Mouse (Mus musculus) embryonic facial prominence, embryonic 14.5 days (tissue): Measurements from ENCODE around the gene Pik3r6. TPM values are rescaled to one million over a fixed set of nuclear protein-coding genes. Genes with fewer than 3 reads are reported as not detected.

Source experiments
- ATAC-seq: fragments of 200-750 bp; cut with Nextera tagmentation; 2 replicates; pipeline ENCODE4 v1.8.0; 2017; ENCODE audit warnings: low read depth, moderate number of reproducible peaks, moderate TSS enrichment
- DNase-seq: peaks from one replicate; pipeline ENCODE4 v3.0.0-alpha.2; 2015; ENCODE audit warnings: low spot score
- H3K27ac ChIP-seq: fragments of 300-500 bp; sonication (generic); replicated peaks from 2 replicates; pipeline ENCODE4 v1.5.1; 2014; ENCODE audit warnings: low read depth, mild to moderate bottlenecking, low read length, moderate library complexity
- H3K27me3 ChIP-seq: fragments of 300-500 bp; sonication (generic); replicated peaks from 2 replicates; pipeline ENCODE4 v1.6.1; 2014; ENCODE audit warnings: low read length; ENCODE audit not compliant: control insufficient read depth, insufficient read depth
- H3K36me3 ChIP-seq: fragments of 300-500 bp; sonication (generic); 2 replicates; pipeline ENCODE4 v1.6.1; 2014; ENCODE audit warnings: low read length, mixed read lengths; ENCODE audit not compliant: control insufficient read depth, insufficient read depth
- H3K4me1 ChIP-seq: fragments of 300-500 bp; sonication (generic); 2 replicates; pipeline ENCODE4 v1.6.1; 2014; ENCODE audit warnings: antibody characterized with exemption, low read length; ENCODE audit not compliant: control insufficient read depth, insufficient read depth
- H3K4me2 ChIP-seq: fragments of 300-500 bp; sonication (generic); 2 replicates; pipeline ENCODE4 v1.6.1; 2014; ENCODE audit warnings: low read depth, mild to moderate bottlenecking, low read length, moderate library complexity, mixed read lengths
- H3K4me3 ChIP-seq: fragments of 300-500 bp; sonication (generic); 2 replicates; pipeline ENCODE4 v1.5.1; 2014; ENCODE audit warnings: low read depth, mild to moderate bottlenecking, low read length
- H3K9ac ChIP-seq: fragments of 300-500 bp; sonication (generic); 2 replicates; pipeline ENCODE4 v1.6.1; 2014; ENCODE audit warnings: low read depth, mild to moderate bottlenecking, low read length, moderate library complexity, mixed read lengths
- H3K9me3 ChIP-seq: fragments of 300-500 bp; sonication (generic); 2 replicates; pipeline ENCODE4 v1.6.1; 2016; ENCODE audit warnings: low read length; ENCODE audit not compliant: control insufficient read depth
- WGBS: fragments of 180-500 bp; shearing (Covaris S2); extraction: QIAGEN DNeasy Blood & Tissue Kit; methylation state at CpG from one replicate; pipeline ENCODE4 v1.1.7; 2014; 5-methylcytosine and 5-hydroxymethylcytosine counted together
- polyA plus RNA-seq: library from polyadenylated mRNA; unstranded; fragments of >200 nt; fragmentation: Nextera tagmentation; extraction: Ambion mirVana; gene quantifications from 2 replicates; pipeline ENCODE4 v1.2.1, GENCODE M21; 2014

The Pik3r6 gene
- polyA plus RNA-seq, 1 experiment from 2014 or later, result 2.8 TPM

DNA sequence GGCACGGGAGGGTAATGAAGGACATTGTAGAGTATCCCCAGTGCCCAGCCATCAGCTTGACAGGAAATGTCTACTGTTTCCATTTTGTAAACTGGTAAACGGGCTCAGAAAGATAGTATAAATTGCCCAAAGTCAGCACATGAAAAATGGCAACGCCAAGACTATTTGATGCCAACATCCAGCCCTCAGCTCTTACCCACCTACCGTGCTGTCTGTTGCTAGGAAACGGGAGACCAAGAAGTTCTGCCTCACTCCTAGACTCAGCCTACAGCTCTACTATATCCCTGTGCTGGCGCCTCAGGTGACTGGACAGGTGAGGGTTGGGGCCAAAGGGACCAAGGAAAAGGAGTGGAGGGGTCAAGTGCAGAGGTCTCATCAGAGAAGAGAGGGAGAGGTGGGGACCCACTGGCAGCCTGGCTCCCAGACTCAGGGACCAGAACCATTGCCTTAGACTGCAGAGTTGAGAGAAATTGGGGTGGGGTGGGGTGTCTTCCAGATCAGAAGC is 31.2 kb downstream of the Pik3r6 start:
- Histone ChIP-seq H3K27ac (no peak overlapping the region), H3K9me3 (no peaks in the 10 kb centered on the region), H3K36me3 (no peaks in the 10 kb centered on the region), H3K4me2 (no peak overlapping the region), H3K4me1 (no peaks in the 10 kb centered on the region), H3K27me3 (no peaks in the 10 kb centered on the region), H3K9ac (no peak overlapping the region), H3K4me3 (no peak overlapping the region)
- DNase-seq (no peak), ATAC-seq (no peak)
- WGBS, result 82% methylated on average over 6 of the region's 6 CpGs

DNA sequence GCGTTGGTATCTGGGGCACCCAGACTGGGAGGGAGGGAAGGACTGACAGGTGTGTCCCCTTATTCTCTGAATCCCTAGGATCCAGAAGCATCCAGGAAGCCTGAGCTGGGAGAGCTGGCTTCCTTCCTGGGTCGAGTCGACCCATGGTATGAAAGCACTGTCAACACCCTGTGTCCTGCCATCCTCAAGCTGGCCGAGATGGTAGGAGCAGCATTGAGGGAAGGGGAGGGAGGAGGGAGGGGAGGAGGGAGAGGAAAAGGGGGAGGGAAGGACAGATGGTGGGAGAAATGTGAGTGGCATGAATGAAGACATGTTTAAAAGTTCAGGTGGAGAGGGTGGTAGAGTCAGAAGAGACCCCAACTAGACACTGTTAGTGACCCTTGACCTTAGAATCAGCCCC is 33.2 kb downstream of the Pik3r6 start:
- no peaks in the 10 kb centered on the region for H3K9me3 ChIP-seq
- ATAC-seq, result no peak
- H3K4me2 ChIP-seq, result peak overlapping the region; percentile 18; the same call in 1 of the 2 replicates

DNA sequence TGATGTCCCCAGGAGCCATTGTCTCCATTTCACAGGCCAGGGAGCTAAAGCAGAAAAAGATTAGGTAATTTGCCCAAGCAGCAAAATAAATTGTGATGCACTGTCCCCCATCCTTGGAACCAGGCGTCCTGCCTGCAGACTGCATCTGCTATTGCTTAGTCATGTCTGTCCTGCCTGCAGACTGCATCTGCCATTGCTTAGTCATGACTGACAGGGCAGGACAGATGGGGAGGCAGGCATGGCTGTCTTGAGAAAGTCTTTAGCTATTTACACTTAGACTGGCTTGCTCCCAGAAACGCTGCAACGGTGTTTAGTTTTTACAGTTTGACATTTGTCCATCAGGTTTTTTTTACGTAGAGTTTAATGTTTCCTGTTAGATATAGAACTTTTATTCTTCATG is 33.6 kb downstream of the Pik3r6 start:
- Histone ChIP-seq H3K4me1 (no peaks in the 10 kb centered on the region), H3K4me3 (no peak overlapping the region), H3K9ac (no peak overlapping the region), H3K27me3 (no peaks in the 10 kb centered on the region), H3K36me3 (no peaks in the 10 kb centered on the region), H3K27ac (no peak overlapping the region), H3K4me2 (peak overlapping the region; percentile 18; the same call in 1 of the 2 replicates), H3K9me3 (no peaks in the 10 kb centered on the region)
- 32% methylated on average over 4 of the region's 4 CpGs for WGBS
- peak; percentile 68 for DNase-seq
- ATAC-seq, result no peak

More for the DNA sequence above, 33.2 kb downstream of the Pik3r6 start:
- no peaks in the 10 kb centered on the region for H3K27me3 ChIP-seq
- H3K27ac ChIP-seq, result no peak overlapping the region
- WGBS, result 56% methylated on average over 4 of the region's 4 CpGs
- H3K9ac ChIP-seq, result no peak overlapping the region
- H3K4me3 ChIP-seq, result no peak overlapping the region
- H3K4me1 ChIP-seq, result no peaks in the 10 kb centered on the region
- no peak for DNase-seq
- H3K36me3 ChIP-seq, result no peaks in the 10 kb centered on the region

DNA sequence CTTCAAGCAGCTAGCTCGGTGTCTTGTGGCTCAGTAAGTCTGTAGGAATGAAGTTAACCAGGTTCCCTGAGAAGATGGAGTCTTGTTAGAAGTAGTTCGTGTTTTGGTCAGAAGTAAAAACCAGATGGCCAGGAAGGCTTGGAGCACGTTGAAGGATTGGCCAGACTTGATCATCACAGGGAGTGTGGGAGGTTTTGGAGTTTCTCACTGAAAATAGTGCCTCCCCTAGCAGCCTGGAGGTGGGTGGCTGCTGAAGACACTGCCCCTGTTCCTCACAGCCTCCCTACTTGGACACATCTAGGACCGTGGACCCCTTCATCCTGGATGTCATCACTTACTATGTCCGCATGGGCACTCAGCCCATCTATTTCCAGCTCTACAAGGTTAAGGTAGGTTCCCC is 36.8 kb downstream of the Pik3r6 start:
- H3K9me3 ChIP-seq, result no peaks in the 10 kb centered on the region
- no peaks in the 10 kb centered on the region for H3K36me3 ChIP-seq
- no peak overlapping the region for H3K4me3 ChIP-seq
- H3K27ac ChIP-seq, result no peak overlapping the region
- no peak overlapping the region for H3K9ac ChIP-seq
- no peak for ATAC-seq
- 63% methylated on average over 5 of the region's 5 CpGs for WGBS
- DNase-seq, result no peak
- H3K27me3 ChIP-seq, result no peaks in the 10 kb centered on the region
- no peaks in the 10 kb centered on the region for H3K4me1 ChIP-seq
- no peak overlapping the region for H3K4me2 ChIP-seq

DNA sequence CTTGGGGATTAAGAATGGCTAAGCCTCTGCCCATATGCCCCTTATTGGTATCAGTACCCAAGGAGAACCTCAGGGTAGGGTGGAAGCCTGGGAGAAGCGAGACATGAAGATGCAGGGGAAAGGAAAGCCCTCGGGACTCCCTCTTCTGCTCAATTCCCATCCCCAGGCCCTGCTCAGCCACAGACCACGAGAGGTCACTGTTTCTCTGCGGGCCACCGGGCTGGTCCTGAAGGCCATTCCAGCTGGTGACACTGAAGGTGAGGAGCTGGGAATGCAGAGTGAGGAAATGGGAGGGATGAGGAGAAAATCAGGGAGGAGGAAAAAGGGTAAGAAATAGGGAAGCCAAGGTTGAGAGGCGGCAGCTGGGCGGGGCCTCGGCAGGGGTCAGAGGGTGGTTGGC is 41.7 kb downstream of the Pik3r6 start:
- no peaks in the 10 kb centered on the region for H3K27me3 ChIP-seq
- no peak overlapping the region for H3K27ac ChIP-seq
- H3K9me3 ChIP-seq, result no peaks in the 10 kb centered on the region
- no peak overlapping the region for H3K4me3 ChIP-seq
- WGBS, result 16% methylated on average over 8 of the region's 8 CpGs
- no peaks in the 10 kb centered on the region for H3K36me3 ChIP-seq
- ATAC-seq (no peak), DNase-seq (no peak)
- no peak overlapping the region for H3K9ac ChIP-seq
- H3K4me2 ChIP-seq, result no peak overlapping the region
- H3K4me1 ChIP-seq, result no peaks in the 10 kb centered on the region

DNA sequence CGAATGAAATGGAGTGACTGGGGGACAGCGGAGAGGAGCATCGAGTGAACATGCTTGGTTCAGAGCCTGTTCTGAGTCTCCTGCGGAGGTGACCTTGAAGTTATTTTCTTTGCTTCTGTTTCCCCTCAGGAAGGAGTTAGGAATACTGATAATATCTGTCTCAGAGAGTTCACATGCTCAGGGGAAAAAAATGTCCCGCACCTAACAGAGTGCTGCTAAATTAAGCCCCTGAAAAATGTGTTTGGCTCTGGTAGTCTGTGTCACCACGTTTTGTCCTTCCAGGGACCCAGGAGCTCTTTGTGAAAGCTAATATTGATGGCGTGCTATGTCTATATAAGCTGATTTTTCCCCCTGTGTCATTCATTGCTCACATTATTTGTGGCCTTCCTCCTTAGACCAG is 42.4 kb downstream of the Pik3r6 start:
- H3K4me2 ChIP-seq, result no peak overlapping the region
- no peak overlapping the region for H3K27ac ChIP-seq
- no peak overlapping the region for H3K4me3 ChIP-seq
- no peak overlapping the region for H3K9ac ChIP-seq
- DNase-seq (no peak), ATAC-seq (no peak)
- H3K27me3 ChIP-seq, result no peaks in the 10 kb centered on the region
- no peaks in the 10 kb centered on the region for H3K36me3 ChIP-seq
- 46% methylated on average over 7 of the region's 7 CpGs for WGBS
- H3K4me1 ChIP-seq, result no peaks in the 10 kb centered on the region
- no peaks in the 10 kb centered on the region for H3K9me3 ChIP-seq

DNA sequence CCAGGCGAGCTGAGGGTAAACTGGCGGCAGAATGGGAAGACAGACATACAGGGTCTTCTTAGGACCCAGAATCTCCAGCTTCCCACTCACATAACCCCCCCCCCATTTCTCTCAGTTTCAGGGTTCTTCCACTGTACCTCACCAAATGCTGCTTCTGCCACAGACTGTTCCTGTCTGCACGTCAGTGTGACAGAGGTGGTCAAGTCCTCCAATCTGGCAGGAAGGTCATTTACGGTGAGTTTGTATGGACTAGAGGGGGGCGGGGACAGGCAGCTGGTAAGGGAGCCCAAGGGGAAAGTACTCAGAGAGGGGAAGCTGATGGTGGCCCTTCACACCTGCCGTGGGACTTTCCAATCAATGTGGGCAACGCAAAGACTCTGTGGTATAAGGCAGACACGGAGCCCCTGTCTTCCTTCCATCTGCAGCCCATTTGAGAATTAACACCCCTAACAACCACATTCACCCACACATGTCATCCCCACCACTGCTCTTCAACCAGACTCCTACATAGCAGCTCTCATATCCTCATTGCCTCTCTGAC is 42.9 kb downstream of the Pik3r6 start:
- no peak overlapping the region for H3K27ac ChIP-seq
- H3K4me3 ChIP-seq, result no peak overlapping the region
- H3K36me3 ChIP-seq, result no peaks in the 10 kb centered on the region
- H3K4me2 ChIP-seq, result no peak overlapping the region
- H3K9me3 ChIP-seq, result no peaks in the 10 kb centered on the region
- H3K4me1 ChIP-seq, result no peaks in the 10 kb centered on the region
- H3K9ac ChIP-seq, result no peak overlapping the region
- DNase-seq (no peak), ATAC-seq (no peak)
- no peaks in the 10 kb centered on the region for H3K27me3 ChIP-seq
- 73% methylated on average over 8 of the region's 8 CpGs for WGBS

DNA sequence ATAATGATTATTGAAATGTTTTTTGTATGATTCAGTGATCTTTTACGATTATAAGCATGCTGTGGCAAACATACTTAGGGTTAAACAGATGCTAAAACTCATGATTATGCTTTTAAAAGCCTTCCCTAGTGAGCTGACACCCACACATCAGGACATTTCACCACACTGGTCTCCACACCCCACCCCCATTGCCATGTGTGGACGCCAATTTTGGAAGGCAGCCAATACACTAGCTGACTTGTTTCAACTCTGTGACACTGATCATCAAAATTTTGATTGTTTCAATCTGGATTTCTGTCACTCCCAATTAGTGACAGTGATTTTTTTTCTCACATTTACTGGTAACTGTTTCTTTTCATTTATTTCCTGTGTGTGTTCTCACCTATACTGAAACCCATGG is 44.7 kb downstream of the Pik3r6 start:
- no peak overlapping the region for H3K4me3 ChIP-seq
- no peaks in the 10 kb centered on the region for H3K9me3 ChIP-seq
- H3K4me1 ChIP-seq, result no peaks in the 10 kb centered on the region
- 42% methylated on average over 2 of the region's 2 CpGs for WGBS
- no peak overlapping the region for H3K4me2 ChIP-seq
- ATAC-seq, result no peak
- DNase-seq, result no peak
- no peaks in the 10 kb centered on the region for H3K36me3 ChIP-seq
- no peak overlapping the region for H3K9ac ChIP-seq
- H3K27me3 ChIP-seq, result no peaks in the 10 kb centered on the region
- no peak overlapping the region for H3K27ac ChIP-seq

DNA sequence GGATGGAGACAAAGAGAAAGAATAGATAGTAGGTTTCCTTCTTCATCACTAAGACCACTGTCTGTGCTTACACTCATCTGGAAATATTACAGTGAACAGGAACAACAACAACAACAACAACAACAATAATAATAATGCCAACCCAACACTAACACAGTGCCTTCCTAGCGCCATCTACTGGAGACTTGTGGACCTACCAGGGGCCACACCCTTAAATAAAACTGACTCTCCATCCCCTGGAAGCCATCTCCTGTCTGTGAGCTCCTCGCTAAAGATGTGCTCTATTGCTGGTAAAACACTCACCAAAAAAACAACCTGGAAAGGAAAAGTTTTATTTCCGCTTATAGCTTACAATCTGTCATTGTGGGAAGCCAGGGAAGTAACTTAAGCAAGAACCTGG is 46.8 kb downstream of the Pik3r6 start:
- 48% methylated on average over 3 of the region's 3 CpGs for WGBS
- H3K27ac ChIP-seq, result no peak overlapping the region
- no peak overlapping the region for H3K4me2 ChIP-seq
- no peaks in the 10 kb centered on the region for H3K4me1 ChIP-seq
- no peaks in the 10 kb centered on the region for H3K36me3 ChIP-seq
- ATAC-seq, result no peak
- DNase-seq, result no peak
- no peak overlapping the region for H3K4me3 ChIP-seq
- H3K9me3 ChIP-seq, result no peaks in the 10 kb centered on the region
- no peak overlapping the region for H3K9ac ChIP-seq
- no peaks in the 10 kb centered on the region for H3K27me3 ChIP-seq
